Mouse (Mus musculus) neural tube, embryonic 11.5 days (tissue): ENCODE results near the gene Cbx4. TPM values are rescaled to one million over a fixed set of nuclear protein-coding genes. Genes with fewer than 3 reads are reported as not detected.

Source experiments
- polyA plus RNA-seq: library from polyadenylated mRNA; unstranded; fragments of >200 nt; fragmentation: Nextera tagmentation; extraction: Ambion mirVana; gene quantifications from 2 replicates; pipeline ENCODE4 v1.2.1, GENCODE M21; 2014

The Cbx4 gene
- polyA plus RNA-seq, 1 experiment from 2014 or later, result 6.1 TPM

Other genes starting within 250 kb of the Cbx4 start
- 16.1 and 16.2 TPM in 2 replicates for gene Rbfox3, start 174.6 kb downstream of the Cbx4 start, polyA plus RNA-seq
- not detected in 2 replicates for gene Enpp7, start 98.0 kb downstream of the Cbx4 start, polyA plus RNA-seq
- 61.5 and 65.0 TPM in 2 replicates for gene Cbx2, start 63.3 kb downstream of the Cbx4 start, polyA plus RNA-seq
- gene Cbx8, start 45.3 kb downstream of the Cbx4 start, polyA plus RNA-seq, result 6.8 and 7.0 TPM in 2 replicates
- gene Tbc1d16, start 142.3 kb upstream of the Cbx4 start, polyA plus RNA-seq, result 15.2 and 16.8 TPM in 2 replicates
- 14.8 and 15.3 TPM in 2 replicates for gene Ccdc40, start 142.4 kb upstream of the Cbx4 start, polyA plus RNA-seq
- 21.4 and 24.1 TPM in 2 replicates for gene Gaa, start 181.7 kb upstream of the Cbx4 start, polyA plus RNA-seq
- 402 and 421 TPM in 2 replicates for gene Eif4a3, start 213.9 kb upstream of the Cbx4 start, polyA plus RNA-seq
- not detected in 2 replicates for gene Card14, start 221.5 kb upstream of the Cbx4 start, polyA plus RNA-seq